Mouse (Mus musculus): ENCODE measurements around the gene Map7. TPM values are rescaled to one million over a fixed set of nuclear protein-coding genes. Genes with fewer than 3 reads are reported as not detected.

Map7 gene
- total RNA-seq, 1 experiment: 35.2 TPM

GRCm38 (mm10) chr10:20203502-20203901, 55.2 kb downstream of the Map7 start:
- H3K9ac ChIP-seq (ENCODE audit: insufficient read depth, low read depth, low read length, poor library complexity, severe bottlenecking): no peak overlapping the region
- no peak overlapping the region for H3K4me3 ChIP-seq (ENCODE audit: insufficient read depth in 1 of 2, low read depth in 1 of 2, low read length in 2 of 2, poor library complexity in 1 of 2, severe bottlenecking in 1 of 2)
- no peak overlapping the region for H3K27ac ChIP-seq (ENCODE audit: insufficient read depth, low read depth, low read length, poor library complexity, severe bottlenecking)
- no peak for TF ChIP-seq ZNF384 (IDR thresholded peaks at IDR 0.05; ENCODE audit: low read depth, low read length)
- TF ChIP-seq MAFK (IDR thresholded peaks at IDR 0.05; ENCODE audit: insufficient read depth, low read depth, low read length): no peak
- TF ChIP-seq ZC3H11A (IDR thresholded peaks at IDR 0.05; ENCODE audit: borderline replicate concordance, low read depth, low read length): no peak
- TF ChIP-seq CHD2 (IDR thresholded peaks at IDR 0.05; ENCODE audit: low read depth, low read length): no peak
- TF ChIP-seq HCFC1 (IDR thresholded peaks at IDR 0.05; ENCODE audit: borderline replicate concordance, insufficient read depth, low read length): no peak
- H3K9me3 ChIP-seq (ENCODE audit: control insufficient read depth, insufficient read depth, low read depth, low read length): no peaks in the 10 kb centered on the region
- H3K4me1 ChIP-seq (ENCODE audit: control insufficient read depth in 2 of 2, insufficient read depth in 2 of 2, low read length in 2 of 2, poor library complexity in 1 of 2): peaks cover 7 to 12% of the 10 kb centered on the region in 2 experiments
- DNase-seq (ENCODE audit: low read depth, low spot score): no peak
- no peaks in the 10 kb centered on the region for H3K36me3 ChIP-seq (ENCODE audit: control insufficient read depth, insufficient read depth, low read length, poor library complexity, severe bottlenecking)
- in situ Hi-C loops (cut with MboI; ENCODE audit: low sequenced_read_pairs in 2 of 2, unreplicated experiment in 2 of 2): no loop called here

GRCm38 (mm10) chr10:20204696-20205431, 56.6 kb downstream of the Map7 start:
- no peak for DNase-seq (ENCODE audit: low read depth, low spot score)
- in situ Hi-C loops (cut with MboI; ENCODE audit: low sequenced_read_pairs in 2 of 2, unreplicated experiment in 2 of 2): no loop called here

GRCm38 (mm10) chr10:20206966-20207365, 58.7 kb downstream of the Map7 start:
- no peaks in the 10 kb centered on the region for H3K9me3 ChIP-seq (ENCODE audit: control insufficient read depth, insufficient read depth, low read depth, low read length)
- H3K4me3 ChIP-seq (ENCODE audit: insufficient read depth in 1 of 2, low read depth in 1 of 2, low read length in 2 of 2, poor library complexity in 1 of 2, severe bottlenecking in 1 of 2): no peak overlapping the region
- H3K27ac ChIP-seq (ENCODE audit: insufficient read depth, low read depth, low read length, poor library complexity, severe bottlenecking): no peak overlapping the region
- no peak for TF ChIP-seq CHD2 (IDR thresholded peaks at IDR 0.05; ENCODE audit: low read depth, low read length)
- no peak for TF ChIP-seq ZC3H11A (IDR thresholded peaks at IDR 0.05; ENCODE audit: borderline replicate concordance, low read depth, low read length)
- TF ChIP-seq MAFK (IDR thresholded peaks at IDR 0.05; ENCODE audit: insufficient read depth, low read depth, low read length): no peak
- no peak for TF ChIP-seq ZNF384 (IDR thresholded peaks at IDR 0.05; ENCODE audit: low read depth, low read length)
- no peak for TF ChIP-seq HCFC1 (IDR thresholded peaks at IDR 0.05; ENCODE audit: borderline replicate concordance, insufficient read depth, low read length)
- in situ Hi-C loops (cut with MboI; ENCODE audit: low sequenced_read_pairs in 2 of 2, unreplicated experiment in 2 of 2): no loop called here
- no peaks in the 10 kb centered on the region for H3K36me3 ChIP-seq (ENCODE audit: control insufficient read depth, insufficient read depth, low read length, poor library complexity, severe bottlenecking)
- no peak overlapping the region for H3K9ac ChIP-seq (ENCODE audit: insufficient read depth, low read depth, low read length, poor library complexity, severe bottlenecking)
- DNase-seq (ENCODE audit: low read depth, low spot score): no peak
- H3K4me1 ChIP-seq (ENCODE audit: control insufficient read depth in 2 of 2, insufficient read depth in 2 of 2, low read length in 2 of 2, poor library complexity in 1 of 2): peaks cover 3 to 7% of the 10 kb centered on the region in 2 experiments

More at GRCm38 (mm10) chr10:20204696-20205431, 56.6 kb downstream of the Map7 start:
- Histone ChIP-seq H3K36me3 (ENCODE audit: control insufficient read depth, insufficient read depth, low read length, poor library complexity, severe bottlenecking) (no peaks in the 10 kb centered on the region), H3K9me3 (ENCODE audit: control insufficient read depth, insufficient read depth, low read depth, low read length) (no peaks in the 10 kb centered on the region), H3K9ac (ENCODE audit: insufficient read depth, low read depth, low read length, poor library complexity, severe bottlenecking) (no peak overlapping the region), H3K4me1 (ENCODE audit: control insufficient read depth in 2 of 2, insufficient read depth in 2 of 2, low read length in 2 of 2, poor library complexity in 1 of 2) (peaks cover 7 to 12% of the 10 kb centered on the region in 2 experiments), H3K27ac (ENCODE audit: insufficient read depth, low read depth, low read length, poor library complexity, severe bottlenecking) (no peak overlapping the region), H3K4me3 (ENCODE audit: insufficient read depth in 1 of 2, low read depth in 1 of 2, low read length in 2 of 2, poor library complexity in 1 of 2, severe bottlenecking in 1 of 2) (no peak overlapping the region)
- TF ChIP-seq ZNF384 (IDR thresholded peaks at IDR 0.05; ENCODE audit: low read depth, low read length): no peak
- no peak for TF ChIP-seq HCFC1 (IDR thresholded peaks at IDR 0.05; ENCODE audit: borderline replicate concordance, insufficient read depth, low read length)
- no peak for TF ChIP-seq MAFK (IDR thresholded peaks at IDR 0.05; ENCODE audit: insufficient read depth, low read depth, low read length)
- TF ChIP-seq ZC3H11A (IDR thresholded peaks at IDR 0.05; ENCODE audit: borderline replicate concordance, low read depth, low read length): no peak
- TF ChIP-seq CHD2 (IDR thresholded peaks at IDR 0.05; ENCODE audit: low read depth, low read length): no peak

GRCm38 (mm10) chr10:20209609-20210341, 61.5 kb downstream of the Map7 start:
- Histone ChIP-seq H3K27ac (ENCODE audit: insufficient read depth, low read depth, low read length, poor library complexity, severe bottlenecking) (no peak overlapping the region), H3K36me3 (ENCODE audit: control insufficient read depth, insufficient read depth, low read length, poor library complexity, severe bottlenecking) (no peaks in the 10 kb centered on the region), H3K4me1 (ENCODE audit: control insufficient read depth in 2 of 2, insufficient read depth in 2 of 2, low read length in 2 of 2, poor library complexity in 1 of 2) (0 out of 4 replicates have a peak, but pooled peaks cover 0 to 1% of the 10 kb centered on the region in 2 experiments), H3K9me3 (ENCODE audit: control insufficient read depth, insufficient read depth, low read depth, low read length) (no peaks in the 10 kb centered on the region), H3K4me3 (ENCODE audit: insufficient read depth in 1 of 2, low read depth in 1 of 2, low read length in 2 of 2, poor library complexity in 1 of 2, severe bottlenecking in 1 of 2) (no peak overlapping the region), H3K9ac (ENCODE audit: insufficient read depth, low read depth, low read length, poor library complexity, severe bottlenecking) (no peak overlapping the region)
- no peak for TF ChIP-seq ZNF384 (IDR thresholded peaks at IDR 0.05; ENCODE audit: low read depth, low read length)
- TF ChIP-seq HCFC1 (IDR thresholded peaks at IDR 0.05; ENCODE audit: borderline replicate concordance, insufficient read depth, low read length): no peak
- no peak for TF ChIP-seq CHD2 (IDR thresholded peaks at IDR 0.05; ENCODE audit: low read depth, low read length)
- TF ChIP-seq MAFK (IDR thresholded peaks at IDR 0.05; ENCODE audit: insufficient read depth, low read depth, low read length): no peak
- TF ChIP-seq ZC3H11A (IDR thresholded peaks at IDR 0.05; ENCODE audit: borderline replicate concordance, low read depth, low read length): no peak
- no peak for DNase-seq (ENCODE audit: low read depth, low spot score)
- in situ Hi-C loops (cut with MboI; ENCODE audit: low sequenced_read_pairs in 2 of 2, unreplicated experiment in 2 of 2): no loop called here

All from ES-E14 (cell line).